Mouse (Mus musculus): ENCODE measurements around the gene Gtf2f2.
"Not testable (repeated sequence)": the region's sequence is repeated elsewhere in the genome, so short reads cannot be mapped to it uniquely, and the experiment has no call there.

The Gtf2f2 gene

DNA sequence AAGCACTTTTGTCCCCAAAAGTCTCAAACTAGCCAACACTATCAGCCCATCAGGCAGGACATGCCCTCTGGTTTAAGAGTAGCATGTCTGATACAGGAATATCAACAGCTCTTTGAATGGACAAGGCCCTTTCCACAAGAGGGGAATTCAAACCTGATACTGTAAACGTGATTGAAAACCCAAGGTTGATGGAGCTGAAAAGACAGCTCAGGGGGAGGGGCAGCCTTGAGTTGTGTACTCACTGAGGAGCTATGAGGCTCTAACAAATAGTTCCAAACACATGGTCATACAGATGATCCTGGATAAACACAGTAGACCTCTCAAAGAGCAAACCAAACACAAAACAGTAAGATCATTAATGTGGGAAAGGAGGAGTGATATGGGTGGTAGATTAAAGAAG is 12.6 kb downstream of the Gtf2f2 start:
- no peak for DNase-seq (ENCODE audit: low spot score in 2 of 2)

DNA sequence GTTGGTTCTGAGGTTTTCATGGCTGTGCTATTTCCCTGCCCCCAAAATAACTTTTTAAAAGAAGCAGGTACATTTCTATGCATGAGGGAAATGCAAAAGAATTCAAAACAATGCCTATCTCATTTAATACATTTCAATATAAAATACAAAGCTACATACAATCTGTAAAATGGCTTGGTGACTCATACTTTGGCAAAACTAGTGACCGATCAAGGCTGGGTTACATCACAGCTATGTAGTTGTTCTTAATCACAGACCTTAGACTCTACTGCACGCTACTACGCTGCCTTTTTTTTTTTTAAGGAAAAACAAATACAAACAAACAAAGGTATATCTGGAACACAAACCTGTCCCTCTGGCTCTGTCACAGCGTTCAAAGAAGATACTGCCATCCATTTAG is 18.3 kb downstream of the Gtf2f2 start:
- no peak for DNase-seq (ENCODE audit: low spot score in 2 of 2)

DNA sequence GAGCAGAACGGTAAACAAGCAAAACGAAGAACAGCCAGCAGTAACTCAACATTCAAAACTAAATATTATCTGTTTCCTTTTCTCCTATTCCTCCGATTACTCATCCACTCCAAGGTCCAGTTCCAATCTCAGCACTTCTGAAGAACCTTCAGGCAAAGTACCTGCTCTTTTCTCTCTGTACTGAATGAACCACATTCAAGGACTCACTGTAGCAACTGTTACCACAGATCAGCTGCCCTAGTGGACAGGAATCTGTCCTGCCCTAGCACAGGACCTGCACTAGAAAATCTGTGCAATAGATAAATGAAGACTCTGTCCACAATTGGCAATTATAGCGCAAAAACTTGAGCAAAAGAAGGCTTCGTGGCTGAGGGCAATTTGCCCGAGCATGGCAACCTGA is 19.7 kb downstream of the Gtf2f2 start:
- DNase-seq (ENCODE audit: low spot score in 2 of 2): no peak

DNA sequence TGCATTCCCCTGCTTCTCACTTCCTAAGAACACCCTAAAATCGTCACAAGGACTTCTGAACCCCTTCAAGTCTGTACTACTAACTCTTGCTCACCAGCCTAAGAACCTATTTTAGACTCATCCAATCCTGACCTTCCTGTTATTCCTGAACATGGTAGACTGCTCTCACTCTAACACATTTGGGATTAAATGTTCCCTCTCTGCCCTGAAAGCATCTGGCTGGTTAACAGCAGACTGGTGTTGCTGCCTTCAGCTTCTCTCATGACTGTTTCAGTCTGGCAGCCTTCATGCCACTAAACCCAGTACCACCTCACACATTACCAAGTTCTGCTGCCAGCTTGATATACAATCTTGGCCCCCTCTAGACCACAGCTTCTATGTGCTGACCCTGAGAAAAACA is 21.5 kb downstream of the Gtf2f2 start:
- no peak for DNase-seq (ENCODE audit: low spot score in 2 of 2)

DNA sequence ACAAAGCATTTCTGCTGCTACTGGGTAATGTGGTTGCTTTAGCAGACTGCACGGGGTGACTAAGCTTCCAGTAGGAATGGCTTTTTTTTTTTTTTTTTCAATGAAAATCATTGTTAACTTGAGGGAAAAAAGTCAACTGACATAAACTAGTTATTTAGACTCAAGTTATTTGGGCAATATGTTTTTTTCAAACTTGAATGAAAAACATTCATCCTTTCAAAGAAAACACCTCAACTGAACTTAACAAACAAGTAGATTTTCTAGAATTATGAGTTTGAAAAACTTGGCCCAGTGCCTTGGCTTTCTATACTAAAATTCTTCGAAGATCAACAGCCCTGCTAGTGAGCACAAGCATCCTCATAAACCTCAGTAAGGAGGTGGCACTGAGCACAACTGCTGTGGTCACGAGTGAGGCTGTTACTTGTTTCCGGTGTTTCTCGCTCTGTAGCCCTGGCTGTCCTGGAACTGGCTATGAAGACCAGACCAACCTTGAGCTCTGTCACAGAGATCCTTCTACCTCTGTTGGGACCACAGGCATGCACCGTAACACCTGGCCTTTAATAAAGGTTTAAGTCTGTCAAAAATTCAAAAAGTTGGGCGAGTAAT is 23.7 kb downstream of the Gtf2f2 start:
- DNase-seq (ENCODE audit: low spot score in 2 of 2): no peak

DNA sequence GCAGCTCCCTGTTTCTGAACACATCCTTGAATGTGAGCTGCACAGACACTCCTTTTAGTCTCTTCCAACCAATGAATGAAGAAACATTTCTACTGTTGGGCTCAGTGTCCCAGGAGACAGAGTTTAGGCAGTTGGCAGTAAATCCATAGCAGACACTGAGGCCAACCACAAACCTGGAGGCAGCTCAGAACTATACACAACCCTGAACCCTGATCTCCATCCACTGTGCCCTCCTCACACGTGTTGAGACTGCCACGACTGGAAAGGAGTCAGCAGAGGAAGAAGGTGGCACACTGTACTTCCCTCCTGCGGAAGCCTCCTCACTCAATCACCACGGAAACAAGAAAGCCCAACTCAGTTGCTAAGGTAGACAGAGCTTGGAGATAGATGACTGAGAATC is 25.6 kb downstream of the Gtf2f2 start:
- no peak for DNase-seq (ENCODE audit: low spot score in 2 of 2)

DNA sequence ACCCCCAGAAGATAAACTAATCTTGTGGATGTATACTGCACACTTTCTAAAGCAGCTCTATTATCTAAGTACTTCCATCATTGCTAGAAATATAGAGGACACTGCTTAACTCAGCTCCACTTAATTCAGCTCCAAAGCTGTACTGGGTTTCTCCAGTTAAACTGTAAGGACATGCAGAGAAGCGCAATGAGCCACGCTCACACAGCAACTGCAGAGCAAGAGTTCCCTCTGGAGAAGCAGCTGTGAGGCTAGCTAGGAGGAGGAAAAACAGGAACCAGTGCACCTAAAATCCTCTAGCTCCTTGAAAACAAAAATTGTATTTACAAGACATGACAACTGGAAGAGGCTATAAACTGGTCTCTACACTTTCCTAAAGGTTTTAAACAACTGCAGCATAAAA is 26.8 kb downstream of the Gtf2f2 start:
- no peak for DNase-seq (ENCODE audit: low spot score in 2 of 2)

DNA sequence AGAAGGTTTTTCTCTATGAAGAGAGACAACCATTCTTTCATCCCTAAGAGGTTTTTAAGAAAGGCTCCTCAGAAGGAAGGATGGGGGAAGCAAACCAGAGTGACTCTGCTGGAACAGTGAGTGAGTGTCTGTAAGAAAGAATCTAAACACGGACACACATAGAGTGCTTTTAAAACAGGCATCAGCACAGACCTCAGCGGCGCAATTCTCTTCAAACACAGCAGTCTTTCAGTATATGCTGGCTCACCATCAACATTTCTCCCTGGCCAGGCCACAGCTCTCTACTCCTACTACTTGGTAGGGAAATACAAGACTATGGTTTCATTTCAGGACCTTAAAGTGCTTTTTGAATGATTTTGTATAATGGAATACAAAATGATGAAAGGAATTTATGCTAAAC is 29.4 kb downstream of the Gtf2f2 start:
- DNase-seq (ENCODE audit: low spot score in 2 of 2): no peak

DNA sequence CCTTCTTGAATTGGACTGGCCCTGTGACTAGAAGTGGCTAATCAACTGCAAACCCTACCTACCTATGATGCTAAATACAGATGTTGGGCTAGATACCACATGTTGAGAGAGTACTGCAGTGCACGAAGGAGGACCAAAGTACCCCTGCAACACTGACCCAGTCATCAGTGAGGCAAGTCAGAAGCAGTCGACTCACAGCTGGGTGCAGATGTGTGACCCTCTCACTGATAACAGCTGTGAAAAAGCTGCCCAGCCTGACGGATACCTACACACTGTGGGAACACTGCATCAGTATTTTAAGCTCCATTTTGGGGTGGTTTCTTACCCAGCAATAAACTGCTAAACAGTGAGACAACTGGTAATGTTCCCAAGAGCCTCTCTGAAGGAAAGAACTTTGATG is 34.6 kb downstream of the Gtf2f2 start:
- no peak for DNase-seq (ENCODE audit: low spot score in 2 of 2)

DNA sequence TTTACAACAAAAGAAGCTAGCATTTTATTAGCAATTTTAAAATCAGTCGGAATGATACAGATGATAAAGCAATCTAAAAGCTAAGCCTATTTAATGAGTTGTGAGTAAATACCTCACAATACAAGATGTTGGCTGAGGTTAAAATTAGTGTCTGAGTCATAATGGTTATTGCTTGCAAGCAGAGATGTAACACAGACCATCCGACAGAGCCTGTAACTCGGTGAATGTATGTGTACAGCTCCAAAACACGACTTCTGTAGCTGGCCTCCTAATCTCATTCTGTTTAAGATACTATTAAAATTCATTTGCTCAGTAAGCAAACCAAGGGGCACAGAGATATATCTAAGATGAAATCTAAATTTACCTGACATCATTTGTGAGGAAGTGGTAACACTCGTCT is 43.4 kb downstream of the Gtf2f2 start:
- DNase-seq (ENCODE audit: low spot score in 2 of 2): no peak

DNA sequence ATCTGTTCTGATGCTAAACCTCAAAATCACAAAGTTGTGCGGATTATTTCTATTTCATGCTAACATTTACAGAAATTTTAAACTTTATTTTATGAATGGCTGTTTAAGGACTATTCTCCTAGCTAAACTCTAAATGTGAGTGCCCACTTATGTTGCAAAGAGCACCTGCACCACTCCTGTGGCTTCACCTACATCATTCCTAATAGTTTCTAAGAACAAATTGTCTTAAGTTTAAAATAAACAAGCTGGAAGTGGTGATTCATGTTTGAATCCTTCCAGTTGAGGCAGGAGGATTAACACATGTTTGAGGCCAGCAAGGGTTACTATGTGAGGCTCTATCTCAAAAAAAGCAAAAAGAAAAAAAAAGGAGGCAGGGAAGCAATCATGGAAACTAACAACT is 46.2 kb downstream of the Gtf2f2 start:
- DNase-seq (ENCODE audit: low spot score in 2 of 2): no peak

DNA sequence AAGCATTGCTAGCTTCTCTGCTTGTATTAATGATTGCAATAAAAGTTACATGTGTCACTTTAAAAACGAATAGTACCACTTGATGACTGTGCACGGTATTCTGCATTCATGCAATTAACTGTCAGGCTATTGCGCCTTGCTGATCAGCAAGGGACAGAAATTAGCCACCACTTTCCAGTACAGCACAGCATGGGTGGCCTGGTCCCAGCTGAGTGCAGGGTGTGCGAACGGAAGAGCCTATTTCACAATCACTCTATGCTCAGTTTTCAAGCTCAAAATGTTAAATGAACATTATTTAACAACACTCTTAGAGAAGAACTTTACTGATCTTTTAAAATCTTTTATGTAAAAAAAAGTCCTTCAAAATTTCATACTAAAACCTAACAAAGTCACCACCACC is 46.7 kb downstream of the Gtf2f2 start:
- no peak for DNase-seq (ENCODE audit: low spot score in 2 of 2)

DNA sequence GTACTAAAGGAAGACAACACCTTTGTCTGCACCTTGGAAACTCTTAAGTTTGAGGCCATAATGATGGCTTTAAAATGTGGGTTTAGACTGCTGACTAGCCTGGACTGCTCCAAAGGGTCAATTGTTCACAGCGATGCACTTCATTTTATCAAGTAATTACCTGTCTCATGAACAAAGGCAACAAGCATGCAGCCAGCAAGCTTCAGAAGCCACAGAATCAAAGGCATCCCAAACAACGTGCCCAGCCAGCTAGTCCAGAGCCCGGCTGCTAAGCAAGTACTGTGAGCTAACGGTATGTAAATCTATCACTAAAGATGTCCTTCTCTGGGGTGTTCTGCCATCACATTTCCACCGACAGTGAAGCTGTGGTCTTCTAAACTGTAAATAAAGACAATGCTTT is 47.5 kb downstream of the Gtf2f2 start:
- peak in 1 of 2 experiments; percentile 29 for DNase-seq (ENCODE audit: low spot score in 2 of 2)

DNA sequence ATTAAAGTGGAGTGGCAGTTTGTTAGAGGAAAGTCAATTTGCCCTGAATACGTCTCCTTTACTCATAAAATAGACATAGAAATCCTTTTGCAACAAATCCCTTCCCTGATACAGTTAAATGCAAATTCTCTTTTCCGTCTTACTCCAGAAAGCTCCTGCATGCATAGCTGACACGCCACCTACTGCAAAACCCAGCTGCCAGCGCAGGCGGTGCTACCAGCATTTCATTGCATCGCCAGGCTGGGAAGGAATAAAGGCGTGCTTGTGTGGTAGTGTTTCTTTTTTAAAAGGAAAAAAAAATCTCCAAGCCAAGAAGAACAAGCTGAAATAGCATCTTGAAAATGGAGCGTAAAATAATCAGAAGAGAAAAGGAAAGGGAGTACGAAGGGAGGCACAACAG is 48.4 kb downstream of the Gtf2f2 start:
- DNase-seq (ENCODE audit: low spot score in 2 of 2): peak; percentile 69 to 71

DNA sequence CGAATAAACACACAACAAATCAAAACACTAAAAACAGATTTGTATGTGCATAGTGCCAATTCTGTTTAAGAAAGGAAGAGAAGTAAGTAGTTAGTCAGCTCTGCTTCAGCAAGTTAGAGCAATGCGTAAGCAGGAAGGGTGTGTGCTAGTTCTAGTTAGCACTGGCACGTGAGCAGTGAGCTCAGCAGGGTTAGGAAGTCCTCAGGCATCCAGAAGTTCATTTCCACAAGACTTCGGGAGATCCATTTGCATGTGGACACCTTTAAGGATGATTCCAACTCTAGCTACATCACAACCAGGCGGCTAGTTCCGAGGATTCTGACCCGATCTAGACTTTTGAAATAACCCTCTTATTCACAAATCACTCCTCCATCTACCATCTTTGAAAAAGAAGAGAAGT is 55.9 kb downstream of the Gtf2f2 start, which contains the start of gene Kctd4:
Gene Kctd4 (plus strand): TSS at position 244 of the 400 bp plus-strand sequence.
- no peak for DNase-seq (ENCODE audit: low spot score in 2 of 2)

DNA sequence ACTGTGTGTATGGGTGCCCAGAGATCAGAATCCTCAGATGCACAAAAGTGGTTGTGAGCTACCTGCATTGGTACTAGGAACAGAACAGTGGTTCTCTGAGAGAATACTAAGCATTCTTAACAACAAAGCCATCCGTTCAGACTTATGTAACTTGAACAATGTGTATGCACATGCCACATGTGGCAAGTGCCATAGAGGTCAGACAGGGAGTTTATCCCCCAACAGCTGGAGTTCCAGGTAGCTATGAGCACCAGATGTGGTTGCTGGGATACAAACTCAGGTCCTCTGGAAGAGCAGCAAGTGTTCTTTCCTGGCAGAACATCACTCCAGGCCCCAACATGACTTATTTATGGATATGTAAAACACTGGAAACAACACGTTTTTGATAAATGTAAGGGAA is 57.7 kb downstream of the Gtf2f2 start:
- DNase-seq (ENCODE audit: low spot score in 2 of 2): no peak

DNA sequence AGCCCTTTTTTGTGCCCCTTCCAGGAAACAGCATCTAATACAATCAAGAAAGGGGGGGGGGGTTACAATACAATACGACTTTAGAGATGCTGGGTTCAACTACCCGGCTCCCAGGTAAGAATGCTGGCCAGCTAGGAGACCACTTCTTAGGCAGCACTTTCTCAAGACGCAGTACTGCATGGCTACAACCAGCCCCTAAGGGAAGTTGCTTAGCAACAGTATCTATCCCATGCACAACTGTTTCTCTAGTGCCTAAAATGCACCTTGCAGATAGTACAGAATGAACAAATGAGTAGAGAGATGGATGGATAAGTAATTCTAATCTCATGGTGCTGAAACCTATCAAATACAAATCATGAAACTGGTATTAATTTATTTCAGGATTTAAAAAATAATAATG is 63.0 kb downstream of the Gtf2f2 start:
- DNase-seq (ENCODE audit: low spot score in 2 of 2): no peak

DNA sequence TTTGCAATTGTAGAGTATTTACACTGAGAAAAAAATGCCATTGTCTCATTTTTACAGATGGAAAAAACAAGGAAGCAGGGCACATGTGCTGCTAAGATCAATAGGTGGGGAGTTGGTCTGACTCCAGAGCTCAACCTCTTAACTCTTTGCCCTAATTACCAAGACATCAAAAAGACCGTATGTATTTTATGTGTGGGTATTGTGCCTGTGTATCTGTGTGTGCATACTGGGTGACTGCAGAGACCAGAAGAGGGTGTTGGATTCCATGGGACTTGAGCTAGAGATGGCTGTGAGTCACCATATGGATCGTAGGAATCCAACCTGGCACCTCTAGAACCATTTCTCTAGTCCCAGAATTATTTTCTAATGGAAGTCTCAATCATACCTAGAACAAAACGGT is 68.3 kb downstream of the Gtf2f2 start:
- DNase-seq (ENCODE audit: low spot score in 2 of 2): no peak

DNA sequence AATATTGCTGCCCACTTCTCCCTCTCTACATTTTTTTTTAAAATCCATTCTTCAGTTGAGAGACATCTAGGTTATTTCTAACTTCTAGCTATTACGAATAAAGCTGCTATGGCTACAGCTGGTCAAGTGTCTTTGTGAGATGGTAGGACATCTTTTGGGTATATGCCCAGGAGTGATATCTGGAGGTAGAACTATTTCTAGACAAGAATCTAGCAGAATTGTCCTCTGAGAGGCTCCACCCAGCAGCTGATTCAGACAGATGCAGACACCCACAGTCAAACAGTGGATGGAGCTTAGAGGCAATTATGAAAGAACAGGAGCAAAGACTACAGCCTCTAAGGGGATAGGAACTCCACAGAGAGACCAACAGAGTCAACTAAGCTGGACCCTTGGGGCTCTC is 69.2 kb downstream of the Gtf2f2 start:
- no peak for DNase-seq (ENCODE audit: low spot score in 2 of 2)

DNA sequence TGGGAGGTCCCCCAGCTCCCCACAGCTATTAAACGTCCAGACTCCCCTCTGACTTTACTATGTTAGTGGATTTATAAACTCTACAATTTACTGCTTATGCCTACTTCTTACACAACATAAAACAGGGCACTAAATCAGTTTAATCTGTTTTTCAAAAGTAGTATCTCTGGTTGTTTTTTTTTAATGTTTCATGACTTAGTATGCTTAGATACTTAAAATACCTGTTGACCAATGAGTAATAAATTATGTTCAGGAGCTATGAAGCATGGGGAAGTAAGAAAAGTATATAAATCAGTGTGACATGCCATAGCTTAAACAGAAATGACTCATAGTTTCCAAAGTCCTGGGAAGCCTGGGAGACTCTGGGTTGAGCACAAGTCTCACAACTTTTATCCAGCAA is 73.0 kb downstream of the Gtf2f2 start:
- DNase-seq (ENCODE audit: low spot score in 2 of 2): no peak

DNA sequence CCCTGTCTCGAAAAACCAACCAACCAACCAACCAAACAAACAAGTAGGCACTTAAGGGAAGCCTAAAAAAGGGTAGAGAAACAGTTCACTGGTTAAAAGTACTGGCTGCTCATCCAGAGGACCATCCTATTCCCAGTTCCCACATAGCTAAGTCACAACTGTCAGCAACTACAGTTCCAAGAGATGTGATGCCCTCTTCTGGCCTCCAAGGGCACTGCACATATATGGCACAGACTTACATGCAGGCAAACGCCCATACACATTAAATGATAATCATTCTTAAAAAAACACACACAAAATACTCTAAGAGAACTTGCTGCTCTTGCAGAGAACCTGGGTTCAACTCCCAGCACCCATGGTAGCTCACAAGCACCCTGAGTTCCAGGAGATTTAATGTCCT is 76.3 kb downstream of the Gtf2f2 start:
- DNase-seq (ENCODE audit: low spot score in 2 of 2): no peak

DNA sequence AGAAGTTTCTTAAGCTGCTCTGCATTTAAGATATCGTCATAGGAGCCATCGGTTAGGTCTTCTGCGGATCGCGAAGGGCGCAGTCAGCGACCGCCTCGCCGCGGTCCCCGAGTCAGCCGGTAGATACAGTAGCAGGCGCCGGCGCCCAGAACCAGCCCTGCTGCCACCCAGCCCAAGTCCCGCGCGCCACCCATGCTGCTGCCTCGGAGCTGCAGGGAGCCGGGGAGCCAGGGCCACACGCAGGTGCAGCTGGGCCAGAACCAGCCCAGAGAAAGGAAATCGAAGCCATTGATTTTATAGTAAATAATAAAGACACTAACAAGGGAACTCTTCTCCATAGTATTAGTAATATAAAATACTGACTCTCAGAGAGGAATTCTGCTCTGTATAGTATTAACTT is 79.4 kb downstream of the Gtf2f2 start:
- DNase-seq (ENCODE audit: low spot score in 2 of 2): no peak

DNA sequence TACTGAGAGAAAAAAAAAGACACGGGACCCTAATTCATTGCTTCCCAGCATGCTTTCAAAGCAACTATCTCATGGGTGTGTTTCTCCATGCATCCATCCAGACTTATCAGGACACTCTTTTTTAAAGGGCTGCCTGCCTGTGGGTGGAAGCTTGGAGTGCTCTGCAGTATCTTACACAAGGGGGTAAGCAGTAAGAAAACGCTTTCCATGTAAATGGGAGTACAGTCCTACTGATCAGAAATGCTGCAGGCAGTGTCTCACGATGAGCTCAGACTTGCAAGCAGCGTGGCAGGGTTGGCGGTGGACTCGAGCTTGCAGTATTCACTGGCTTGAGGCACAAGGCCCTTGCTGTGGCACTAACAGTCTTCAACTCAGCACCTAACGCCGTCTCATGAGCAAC is 81.0 kb downstream of the Gtf2f2 start:
- not testable (repeated sequence) for DNase-seq (ENCODE audit: low spot score in 2 of 2)

DNA sequence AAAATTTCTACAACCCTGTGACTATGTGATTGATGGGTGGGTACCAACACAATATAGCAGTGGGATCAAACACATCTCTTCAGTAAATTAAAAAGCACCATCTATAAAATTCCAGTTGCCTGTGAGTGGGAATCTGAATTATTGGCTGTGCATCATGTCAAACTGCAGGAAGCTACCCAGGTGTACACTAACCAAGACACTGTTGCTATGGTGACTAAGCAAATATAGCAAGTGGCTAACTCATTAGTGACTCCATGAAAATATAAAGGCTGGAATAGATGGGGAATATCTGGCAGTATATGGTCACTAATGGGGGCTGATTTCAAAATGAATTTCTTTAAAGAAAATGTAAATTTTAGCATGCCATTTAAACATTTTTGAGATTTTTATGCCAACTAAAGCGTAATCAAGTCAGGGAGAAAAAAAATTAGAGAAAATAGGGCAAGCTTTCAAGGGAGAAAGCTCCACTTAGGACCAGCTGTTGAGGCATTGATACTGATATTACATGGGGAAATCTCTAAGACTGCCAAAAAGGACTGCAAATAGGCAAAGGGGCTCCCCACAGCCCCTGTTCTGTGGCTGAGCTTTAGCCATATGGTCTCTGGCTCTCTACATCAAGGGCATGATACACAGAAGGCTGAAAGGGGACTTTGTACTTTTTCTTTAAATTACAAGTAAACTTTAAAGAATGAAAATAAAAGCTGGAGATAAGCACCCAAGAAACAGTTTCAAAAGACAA is 87.2 kb downstream of the Gtf2f2 start:
- no peak for DNase-seq (ENCODE audit: low spot score in 2 of 2)

Data from frontal cortex, postnatal 14 days (tissue).